Mouse (Mus musculus) c-Kit-positive CD71-positive TER-119-negative erythroid progenitor cells, embryonic 14.5 days (primary cell): ENCODE results near the gene Tmem209.

Source experiments
- DNase-seq: peaks from one replicate; pipeline ENCODE4 v3.0.0-alpha.2; 2013; ENCODE audit warnings: low read depth

Tmem209 gene

GRCm38 (mm10) chr6:30461755-30462344, 47.7 kb downstream of the Tmem209 start:
- DNase-seq: no peak

- no peak for DNase-seq
Observed at GRCm38 (mm10) chr6:30460750-30461446, 48.7 kb downstream of the Tmem209 start.

GRCm38 (mm10) chr6:30459811-30460749, 49.5 kb downstream of the Tmem209 start:
- peak; percentile 53 for DNase-seq

GRCm38 (mm10) chr6:30459056-30459747, 50.4 kb downstream of the Tmem209 start:
- no peak for DNase-seq

GRCm38 (mm10) chr6:30458626-30459025, 51.0 kb downstream of the Tmem209 start:
- no peak for DNase-seq

- no peak for DNase-seq
Observed at GRCm38 (mm10) chr6:30456991-30457390, 52.6 kb downstream of the Tmem209 start.

GRCm38 (mm10) chr6:30439576-30439975, 70.0 kb downstream of the Tmem209 start:
- DNase-seq: no peak

GRCm38 (mm10) chr6:30437054-30437453, 72.5 kb downstream of the Tmem209 start:
- no peak for DNase-seq

- DNase-seq: no peak
Observed at GRCm38 (mm10) chr6:30436476-30436875, 73.1 kb downstream of the Tmem209 start.

GRCm38 (mm10) chr6:30432461-30433192, 77.0 kb downstream of the Tmem209 start:
- DNase-seq: no peak
